Mouse (Mus musculus) liver, embryonic 16.5 days (tissue): Measurements from ENCODE around the gene Mtx1. TPM values are rescaled to one million over a fixed set of nuclear protein-coding genes. Genes with fewer than 3 reads are reported as not detected.

ENCODE experiments used
- ATAC-seq: fragments of 200-750 bp; cut with Nextera tagmentation; 2 replicates; pipeline ENCODE4 v1.8.0; 2017; ENCODE audit warnings: low read depth, mild to moderate bottlenecking, moderate number of reproducible peaks, moderate library complexity
- H3K27ac ChIP-seq: fragments of 300-500 bp; sonication (generic); 2 replicates; pipeline ENCODE4 v1.5.1; 2014; ENCODE audit warnings: mild to moderate bottlenecking, low read length
- H3K27me3 ChIP-seq: fragments of 300-500 bp; sonication (generic); 2 replicates; pipeline ENCODE4 v1.6.1; 2014; ENCODE audit warnings: low read depth, low read length, mixed read lengths; ENCODE audit not compliant: control insufficient read depth, insufficient read depth
- H3K36me3 ChIP-seq: fragments of 300-500 bp; sonication (generic); 2 replicates; pipeline ENCODE4 v1.6.1; 2014; ENCODE audit warnings: mild to moderate bottlenecking; ENCODE audit not compliant: control insufficient read depth, insufficient read depth
- H3K4me1 ChIP-seq: fragments of 300-500 bp; sonication (generic); 2 replicates; pipeline ENCODE4 v1.6.1; 2014; ENCODE audit warnings: low read depth, low read length, mixed read lengths; ENCODE audit not compliant: control insufficient read depth
- H3K4me2 ChIP-seq: fragments of 300-500 bp; sonication (generic); 2 replicates; pipeline ENCODE4 v1.6.1; 2014; ENCODE audit warnings: low read depth, low read length, mixed read lengths
- H3K4me3 ChIP-seq: fragments of 300-500 bp; sonication (generic); 2 replicates; pipeline ENCODE4 v1.5.1; 2014; ENCODE audit warnings: low read depth, mild to moderate bottlenecking, low read length
- H3K9ac ChIP-seq: fragments of 300-500 bp; sonication (generic); 2 replicates; pipeline ENCODE4 v1.6.1; 2014; ENCODE audit warnings: low read depth, low read length
- H3K9me3 ChIP-seq: fragments of 300-500 bp; sonication (generic); replicated peaks from 2 replicates; pipeline ENCODE4 v1.6.1; 2016; ENCODE audit warnings: low read length; ENCODE audit not compliant: control insufficient read depth
- WGBS: fragments of 180-500 bp; shearing (Covaris S2); extraction: QIAGEN DNeasy Blood & Tissue Kit; methylation state at CpG from one replicate; pipeline ENCODE4 v1.1.7; 2014; ENCODE audit not compliant: insufficient replicate concordance; 5-methylcytosine and 5-hydroxymethylcytosine counted together
- polyA plus RNA-seq: library from polyadenylated mRNA; unstranded; fragments of >200 nt; fragmentation: Nextera tagmentation; extraction: Ambion mirVana; gene quantifications from 2 replicates; pipeline ENCODE4 v1.2.1, GENCODE M21; 2015

Mtx1 gene
- polyA plus RNA-seq, 1 experiment from 2014 or later: 94.4 TPM

- Histone ChIP-seq H3K9ac (peak within 1 kb of the TSS; percentile 71), H3K27ac (peak within 1 kb of the TSS; percentile 51; the same call in 1 of the 2 replicates)
Measured at GRCm38 (mm10) chr3:89202253-89203141, 24.4 kb downstream of the Mtx1 start, which contains the start of gene Gba. TSS of gene Gba (plus strand) at chr3:89202928.

GRCm38 (mm10) chr3:89199839-89200238, 27.0 kb downstream of the Mtx1 start:
- H3K9me3 ChIP-seq: no peaks in the 10 kb centered on the region
- no peak overlapping the region for H3K4me2 ChIP-seq
- H3K4me3 ChIP-seq: no peak overlapping the region
- no peak overlapping the region for H3K9ac ChIP-seq
- peaks cover 21% of the 10 kb centered on the region for H3K4me1 ChIP-seq
- H3K27me3 ChIP-seq: no peaks in the 10 kb centered on the region
- no peak for ATAC-seq
- no peak overlapping the region for H3K27ac ChIP-seq
- no peaks in the 10 kb centered on the region for H3K36me3 ChIP-seq
- WGBS: 46% methylated on average over 3 of the region's 3 CpGs

More at GRCm38 (mm10) chr3:89202253-89203141, 24.4 kb downstream of the Mtx1 start, which contains the start of gene Gba:
- Histone ChIP-seq H3K4me1 (peaks cover 6% of the 10 kb centered on the region), H3K27me3 (no peaks in the 10 kb centered on the region), H3K9me3 (no peaks in the 10 kb centered on the region), H3K36me3 (peaks cover 9% of the 10 kb centered on the region), H3K4me2 (peak within 1 kb of the TSS; percentile 89), H3K4me3 (peak within 1 kb of the TSS; percentile 74)
- WGBS: 20% methylated on average over 13 of the region's 13 CpGs
- peak; percentile 85 for ATAC-seq

GRCm38 (mm10) chr3:89195979-89196877, 30.7 kb downstream of the Mtx1 start:
- 7% methylated on average over 33 of the region's 33 CpGs for WGBS

GRCm38 (mm10) chr3:89193853-89194252, 33.0 kb downstream of the Mtx1 start:
- ATAC-seq: no peak
- Histone ChIP-seq H3K27ac (no peak overlapping the region), H3K9ac (no peak overlapping the region), H3K4me2 (no peak overlapping the region), H3K27me3 (no peaks in the 10 kb centered on the region), H3K4me3 (no peak overlapping the region), H3K9me3 (no peaks in the 10 kb centered on the region), H3K36me3 (no peaks in the 10 kb centered on the region), H3K4me1 (peaks cover 16% of the 10 kb centered on the region)
- 69% methylated on average over 2 of the region's 2 CpGs for WGBS

More at GRCm38 (mm10) chr3:89195979-89196877, 30.7 kb downstream of the Mtx1 start:
- no peaks in the 10 kb centered on the region for H3K9me3 ChIP-seq
- H3K27me3 ChIP-seq: no peaks in the 10 kb centered on the region
- peak overlapping the region; percentile 87 for H3K4me2 ChIP-seq
- H3K27ac ChIP-seq: peak overlapping the region; percentile 48
- ATAC-seq: peak; percentile 96
- peak overlapping the region; percentile 67 for H3K9ac ChIP-seq
- H3K4me1 ChIP-seq: peaks cover 16% of the 10 kb centered on the region
- H3K36me3 ChIP-seq: no peaks in the 10 kb centered on the region
- peak overlapping the region; percentile 64 for H3K4me3 ChIP-seq

GRCm38 (mm10) chr3:89193351-89193750, 33.5 kb downstream of the Mtx1 start:
- no peaks in the 10 kb centered on the region for H3K9me3 ChIP-seq
- no peaks in the 10 kb centered on the region for H3K27me3 ChIP-seq
- H3K27ac ChIP-seq: no peak overlapping the region
- H3K36me3 ChIP-seq: no peaks in the 10 kb centered on the region
- ATAC-seq: no peak
- peaks cover 16% of the 10 kb centered on the region for H3K4me1 ChIP-seq
- no peak overlapping the region for H3K4me3 ChIP-seq
- H3K4me2 ChIP-seq: no peak overlapping the region
- WGBS: 54% methylated on average over 1 of the region's 1 CpGs
- no peak overlapping the region for H3K9ac ChIP-seq

- H3K9ac ChIP-seq: no peak overlapping the region
- WGBS: 12% methylated on average over 8 of the region's 8 CpGs
- no peaks in the 10 kb centered on the region for H3K36me3 ChIP-seq
- H3K27me3 ChIP-seq: no peaks in the 10 kb centered on the region
- H3K4me1 ChIP-seq: peaks cover 4% of the 10 kb centered on the region
- H3K4me3 ChIP-seq: no peak overlapping the region
- no peak for ATAC-seq
- H3K9me3 ChIP-seq: no peaks in the 10 kb centered on the region
- H3K27ac ChIP-seq: no peak overlapping the region
- no peak overlapping the region for H3K4me2 ChIP-seq
Measured at GRCm38 (mm10) chr3:89190436-89190835, 36.5 kb downstream of the Mtx1 start.

GRCm38 (mm10) chr3:89188478-89188875, 38.4 kb downstream of the Mtx1 start:
- Histone ChIP-seq H3K27ac (no peak overlapping the region), H3K27me3 (no peaks in the 10 kb centered on the region), H3K36me3 (no peaks in the 10 kb centered on the region), H3K9ac (no peak overlapping the region), H3K9me3 (no peaks in the 10 kb centered on the region), H3K4me2 (no peak overlapping the region), H3K4me1 (peaks cover 4% of the 10 kb centered on the region; the same call in 1 of the 2 replicates), H3K4me3 (no peak overlapping the region)
- 61% methylated on average over 12 of the region's 12 CpGs for WGBS
- ATAC-seq: no peak

- Histone ChIP-seq H3K4me2 (no peak overlapping the region), H3K36me3 (no peaks in the 10 kb centered on the region), H3K27me3 (no peaks in the 10 kb centered on the region), H3K9me3 (no peaks in the 10 kb centered on the region), H3K4me3 (no peak overlapping the region), H3K4me1 (peaks cover 10% of the 10 kb centered on the region), H3K9ac (no peak overlapping the region), H3K27ac (no peak overlapping the region)
- WGBS: 53% methylated on average over 18 of the region's 18 CpGs
- no peak for ATAC-seq
Measured at GRCm38 (mm10) chr3:89187690-89188477, 39.0 kb downstream of the Mtx1 start.
